Mouse (Mus musculus): ENCODE results near the gene Prep.
"Not testable (repeated sequence)": the region's sequence is repeated elsewhere in the genome, so short reads cannot be mapped to it uniquely, and the experiment has no call there.

The Prep gene

GRCm38 (mm10) chr10:45121637-45122036 is 54.6 kb downstream of the Prep start:
- DNase-seq (ENCODE audit: low spot score) = no peak

- no peak for DNase-seq (ENCODE audit: low spot score)
Observed at GRCm38 (mm10) chr10:45122476-45122875, 55.5 kb downstream of the Prep start.

GRCm38 (mm10) chr10:45123011-45123410 is 56.0 kb downstream of the Prep start:
- no peak for DNase-seq (ENCODE audit: low spot score)

GRCm38 (mm10) chr10:45129105-45129504 is 62.1 kb downstream of the Prep start:
- DNase-seq (ENCODE audit: low spot score) = no peak

- DNase-seq (ENCODE audit: low spot score) = no peak
Observed at GRCm38 (mm10) chr10:45130004-45130403, 63.0 kb downstream of the Prep start.

- no peak for DNase-seq (ENCODE audit: low spot score)
Observed at GRCm38 (mm10) chr10:45132371-45132770, 65.4 kb downstream of the Prep start.

GRCm38 (mm10) chr10:45136806-45137205 is 69.8 kb downstream of the Prep start:
- DNase-seq (ENCODE audit: low spot score) = no peak

GRCm38 (mm10) chr10:45139910-45140309 is 72.9 kb downstream of the Prep start:
- no peak for DNase-seq (ENCODE audit: low spot score)

- no peak for DNase-seq (ENCODE audit: low spot score)
Observed at GRCm38 (mm10) chr10:45140474-45141212, 73.6 kb downstream of the Prep start.

GRCm38 (mm10) chr10:45142359-45142758 is 75.4 kb downstream of the Prep start:
- DNase-seq (ENCODE audit: low spot score) = no peak

- no peak for DNase-seq (ENCODE audit: low spot score)
Observed at GRCm38 (mm10) chr10:45144038-45144817, 77.2 kb downstream of the Prep start.

- DNase-seq (ENCODE audit: low spot score) = no peak
Observed at GRCm38 (mm10) chr10:45146821-45147220, 79.8 kb downstream of the Prep start.

GRCm38 (mm10) chr10:45151137-45151536 is 84.1 kb downstream of the Prep start:
- DNase-seq (ENCODE audit: low spot score) = no peak

- DNase-seq (ENCODE audit: low spot score) = no peak
Observed at GRCm38 (mm10) chr10:45151771-45152692, 85.0 kb downstream of the Prep start.

GRCm38 (mm10) chr10:45154557-45155060 is 87.6 kb downstream of the Prep start:
- DNase-seq (ENCODE audit: low spot score) = no peak

GRCm38 (mm10) chr10:45165851-45166250 is 98.8 kb downstream of the Prep start:
- no peak for DNase-seq (ENCODE audit: low spot score)

GRCm38 (mm10) chr10:45173927-45174326 is 106.9 kb downstream of the Prep start:
- DNase-seq (ENCODE audit: low spot score) = no peak

GRCm38 (mm10) chr10:45174345-45174744 is 107.3 kb downstream of the Prep start:
- DNase-seq (ENCODE audit: low spot score) = no peak

GRCm38 (mm10) chr10:45177798-45178197 is 110.8 kb downstream of the Prep start, which contains the start of gene Popdc3:
TSS of gene Popdc3 (plus strand) at chr10:45178098.
- DNase-seq (ENCODE audit: low spot score) = not testable (repeated sequence)

- DNase-seq (ENCODE audit: low spot score) = no peak
Observed at GRCm38 (mm10) chr10:45180677-45181326, 113.8 kb downstream of the Prep start.

GRCm38 (mm10) chr10:45181344-45181743 is 114.3 kb downstream of the Prep start:
- DNase-seq (ENCODE audit: low spot score) = no peak

Data from yolk sac, embryonic 10.5 days (tissue).